Mouse (Mus musculus) hindbrain, embryonic 14.5 days (tissue): ENCODE data around the gene Ndufaf8. TPM values are rescaled to one million over a fixed set of nuclear protein-coding genes. Genes with fewer than 3 reads are reported as not detected.

Source experiments
- ATAC-seq: fragments of 200-750 bp; cut with Nextera tagmentation; 2 replicates; pipeline ENCODE4 v1.8.0; 2017; ENCODE audit warnings: moderate number of reproducible peaks, mild to moderate bottlenecking, moderate TSS enrichment, moderate library complexity; ENCODE audit not compliant: low FRiP score
- DNase-seq: peaks from one replicate; pipeline ENCODE4 v3.0.0-alpha.2; 2015; ENCODE audit warnings: low spot score
- H3K27ac ChIP-seq: fragments of 300-500 bp; sonication (generic); 2 replicates; pipeline ENCODE4 v1.5.1; 2014; ENCODE audit warnings: mild to moderate bottlenecking, moderate library complexity
- H3K27me3 ChIP-seq: fragments of 300-500 bp; sonication (generic); 2 replicates; pipeline ENCODE4 v1.6.1; 2014; ENCODE audit warnings: mild to moderate bottlenecking, low read length, mixed read lengths; ENCODE audit not compliant: control insufficient read depth, insufficient read depth
- H3K36me3 ChIP-seq: fragments of 300-500 bp; sonication (generic); replicated peaks from 2 replicates; pipeline ENCODE4 v1.6.1; 2014; ENCODE audit not compliant: control insufficient read depth, insufficient read depth
- H3K4me1 ChIP-seq: fragments of 300-500 bp; sonication (generic); replicated peaks from 2 replicates; pipeline ENCODE4 v1.6.1; 2014; ENCODE audit warnings: antibody characterized with exemption, low read length, mixed read lengths; ENCODE audit not compliant: control insufficient read depth, insufficient read depth
- H3K4me2 ChIP-seq: fragments of 300-500 bp; sonication (generic); replicated peaks from 2 replicates; pipeline ENCODE4 v1.6.1; 2014; ENCODE audit warnings: mild to moderate bottlenecking, moderate library complexity
- H3K4me3 ChIP-seq: fragments of 300-500 bp; sonication (generic); replicated peaks from 2 replicates; pipeline ENCODE4 v1.5.1; 2014; ENCODE audit warnings: mild to moderate bottlenecking, low read length
- H3K9ac ChIP-seq: fragments of 300-500 bp; sonication (generic); 2 replicates; pipeline ENCODE4 v1.6.1; 2014
- H3K9me3 ChIP-seq: fragments of 300-500 bp; sonication (generic); 2 replicates; pipeline ENCODE4 v1.6.1; 2016; ENCODE audit warnings: low read length; ENCODE audit not compliant: control insufficient read depth
- WGBS: fragments of 180-500 bp; shearing (Covaris S2); extraction: QIAGEN DNeasy Blood & Tissue Kit; methylation state at CpG from one replicate; pipeline ENCODE4 v1.1.7; 2014; 5-methylcytosine and 5-hydroxymethylcytosine counted together
- polyA plus RNA-seq: library from polyadenylated mRNA; unstranded; fragments of >200 nt; fragmentation: Nextera tagmentation; extraction: Ambion mirVana; gene quantifications from 2 replicates; pipeline ENCODE4 v1.2.1, GENCODE M21; 2014

Ndufaf8 gene
- polyA plus RNA-seq, 1 experiment from 2014 or later = 62.8 TPM

DNA sequence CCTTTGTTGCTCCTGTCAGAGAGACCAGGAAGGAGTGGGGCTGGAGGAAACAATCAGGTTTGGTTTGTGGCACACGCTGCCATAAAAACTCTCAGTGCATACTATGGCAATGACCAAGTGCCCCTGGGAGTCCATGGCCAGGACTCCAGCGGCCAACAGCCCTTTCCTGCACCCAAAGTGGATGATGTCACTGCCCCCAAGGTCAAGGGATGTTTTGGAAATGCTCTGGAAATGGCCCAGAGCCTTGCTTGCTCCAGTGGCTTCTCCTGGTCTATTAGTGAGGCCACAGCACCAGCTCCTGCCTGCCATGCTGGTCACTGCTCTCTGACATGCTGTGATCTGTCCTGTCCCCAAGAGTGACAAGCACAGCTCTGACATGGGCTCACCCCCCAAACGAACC is 22.5 kb upstream of the Ndufaf8 start:
- Histone ChIP-seq H3K36me3 (peaks cover 82% of the 10 kb centered on the region), H3K27ac (no peak overlapping the region), H3K4me3 (no peak overlapping the region), H3K4me1 (no peaks in the 10 kb centered on the region), H3K4me2 (no peak overlapping the region), H3K9me3 (no peaks in the 10 kb centered on the region), H3K27me3 (no peaks in the 10 kb centered on the region), H3K9ac (no peak overlapping the region)
- 84% methylated on average over 3 of the region's 3 CpGs for WGBS
- ATAC-seq (no peak), DNase-seq (no peak)

DNA sequence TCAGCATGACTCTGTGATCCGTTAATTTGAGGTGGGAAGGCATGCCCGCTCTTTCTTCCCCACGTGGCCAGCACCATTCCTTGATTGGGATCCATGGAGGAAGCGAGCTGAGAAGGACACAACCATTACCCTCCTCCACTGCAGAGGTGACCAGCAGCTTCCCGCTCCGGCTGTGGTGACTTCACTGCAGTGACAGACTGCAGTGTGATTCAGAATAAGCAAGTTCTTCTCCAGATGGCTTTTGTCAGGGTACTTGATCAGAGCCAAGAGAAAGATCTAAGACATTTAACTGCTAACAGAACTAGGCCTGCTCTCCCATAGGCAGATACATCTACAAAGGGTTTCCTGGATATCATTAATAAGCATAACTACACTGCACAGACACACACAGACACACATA is 18.4 kb upstream of the Ndufaf8 start:
- H3K27ac ChIP-seq = no peak overlapping the region
- H3K9ac ChIP-seq = no peak overlapping the region
- no peaks in the 10 kb centered on the region for H3K9me3 ChIP-seq
- no peak overlapping the region for H3K4me3 ChIP-seq
- H3K4me1 ChIP-seq = peaks cover 3% of the 10 kb centered on the region; the same call in 1 of the 2 replicates
- no peak for DNase-seq
- no peak for ATAC-seq
- no peaks in the 10 kb centered on the region for H3K27me3 ChIP-seq
- 95% methylated on average over 6 of the region's 6 CpGs for WGBS
- no peak overlapping the region for H3K4me2 ChIP-seq
- peaks cover 74% of the 10 kb centered on the region for H3K36me3 ChIP-seq

DNA sequence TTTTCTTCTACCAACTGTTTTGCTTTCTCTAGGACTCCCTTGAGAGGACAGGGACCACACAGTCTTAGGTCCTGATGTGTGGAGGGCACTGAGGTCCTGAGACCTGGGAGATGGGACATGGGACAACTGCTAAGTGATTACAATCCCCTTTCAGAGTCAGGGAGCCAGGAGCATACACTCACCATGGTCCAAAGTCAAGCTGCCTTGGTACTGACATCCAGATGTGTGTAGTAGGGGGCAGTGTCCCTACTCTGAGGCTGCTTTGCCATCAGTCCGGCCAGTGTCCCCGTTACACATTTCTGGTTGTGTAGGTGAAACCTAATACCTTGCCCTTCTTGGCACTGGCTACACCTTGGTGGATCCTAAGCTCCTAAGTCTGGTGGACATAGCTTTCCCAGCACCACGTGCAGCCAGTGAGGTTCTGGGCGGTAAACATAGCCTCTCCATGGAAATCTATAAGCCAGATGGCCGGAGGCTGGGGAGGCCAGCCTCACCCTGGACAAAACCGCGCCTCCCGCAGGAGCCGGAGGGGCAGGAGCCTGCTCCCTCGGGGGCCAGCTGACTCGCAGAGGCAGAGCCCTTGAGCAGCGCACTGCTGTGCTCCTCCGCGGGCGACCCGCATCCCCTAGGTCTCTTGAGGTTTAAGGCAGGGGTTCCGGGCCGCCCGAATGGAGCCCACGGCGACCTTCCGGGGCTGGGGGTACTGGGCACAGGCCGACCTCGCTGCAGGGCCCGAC is 12.7 kb upstream of the Ndufaf8 start:
- Histone ChIP-seq H3K9me3 (no peaks in the 10 kb centered on the region), H3K36me3 (peaks cover 33% of the 10 kb centered on the region), H3K27me3 (no peaks in the 10 kb centered on the region), H3K4me1 (peaks cover 13% of the 10 kb centered on the region), H3K9ac (peak overlapping the region; percentile 90), H3K27ac (peak overlapping the region; percentile 88), H3K4me3 (peak overlapping the region; percentile 81), H3K4me2 (peak overlapping the region; percentile 85)
- ATAC-seq (peak; percentile 7), DNase-seq (no peak)
- 1% methylated on average over 25 of the region's 25 CpGs for WGBS

DNA sequence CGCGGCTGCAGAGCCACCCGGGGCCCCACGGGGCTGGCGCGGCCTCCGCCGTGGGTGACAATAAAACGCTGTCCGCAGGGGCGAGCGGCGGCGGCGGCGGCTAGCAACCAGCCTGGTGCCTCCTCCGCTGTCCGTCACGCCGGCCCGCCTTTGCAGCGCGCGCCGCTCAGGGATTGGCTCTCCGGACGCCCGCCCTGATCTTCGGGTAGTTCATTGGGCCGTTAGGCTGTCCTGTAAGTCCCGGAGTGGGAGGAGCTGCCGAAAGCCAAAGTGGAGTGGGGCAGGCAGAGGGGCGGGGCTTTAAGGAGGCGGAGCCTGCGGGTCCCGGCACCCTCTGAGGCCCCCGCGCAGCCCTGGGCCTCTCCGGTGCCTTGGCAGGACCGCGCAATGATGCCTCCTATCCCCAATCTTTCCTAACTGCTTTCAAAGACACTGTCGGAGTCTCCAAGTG is 12.0 kb upstream of the Ndufaf8 start, which contains the start of gene Cep131:
Gene Cep131, minus strand, starts transcription at position 126 of the 451 bp plus-strand sequence.
- Histone ChIP-seq H3K27me3 (no peaks in the 10 kb centered on the region), H3K4me2 (peak within 1 kb of the TSS; percentile 85), H3K4me3 (peak within 1 kb of the TSS; percentile 81), H3K4me1 (peaks cover 13% of the 10 kb centered on the region), H3K9me3 (no peaks in the 10 kb centered on the region), H3K27ac (peak within 1 kb of the TSS; percentile 88), H3K36me3 (peaks cover 34% of the 10 kb centered on the region), H3K9ac (peak within 1 kb of the TSS; percentile 90)
- under 1% methylated on average over 41 of the region's 42 CpGs for WGBS
- ATAC-seq = peak; percentile 99
- peak; percentile 93 for DNase-seq

DNA sequence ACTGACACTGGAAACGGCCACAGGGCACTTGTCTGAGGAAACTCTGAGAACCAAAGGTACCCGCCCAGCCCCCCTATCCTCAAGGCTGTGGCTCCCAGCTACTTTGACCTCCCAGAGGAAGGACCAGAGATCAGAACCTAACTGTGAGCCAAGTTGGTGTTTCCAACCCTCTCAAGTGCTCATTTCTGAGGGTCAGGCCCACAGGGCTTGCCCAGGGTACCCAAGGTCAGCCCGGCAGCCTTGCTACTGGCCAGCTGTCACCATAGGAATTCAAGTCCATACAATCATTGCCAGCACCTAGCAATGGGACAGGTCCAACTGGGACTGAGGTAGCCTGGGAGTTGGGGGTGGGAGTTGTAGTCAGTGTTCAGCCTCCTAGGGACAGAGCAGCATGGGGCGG is 8.1 kb upstream of the Ndufaf8 start:
- H3K4me3 ChIP-seq = no peak overlapping the region
- DNase-seq (no peak), ATAC-seq (no peak)
- H3K4me2 ChIP-seq = no peak overlapping the region
- H3K9me3 ChIP-seq = no peaks in the 10 kb centered on the region
- no peak overlapping the region for H3K9ac ChIP-seq
- H3K4me1 ChIP-seq = peaks cover 6% of the 10 kb centered on the region
- H3K27ac ChIP-seq = no peak overlapping the region
- H3K27me3 ChIP-seq = no peaks in the 10 kb centered on the region
- H3K36me3 ChIP-seq = peaks cover 53% of the 10 kb centered on the region
- 90% methylated on average over 4 of the region's 4 CpGs for WGBS

DNA sequence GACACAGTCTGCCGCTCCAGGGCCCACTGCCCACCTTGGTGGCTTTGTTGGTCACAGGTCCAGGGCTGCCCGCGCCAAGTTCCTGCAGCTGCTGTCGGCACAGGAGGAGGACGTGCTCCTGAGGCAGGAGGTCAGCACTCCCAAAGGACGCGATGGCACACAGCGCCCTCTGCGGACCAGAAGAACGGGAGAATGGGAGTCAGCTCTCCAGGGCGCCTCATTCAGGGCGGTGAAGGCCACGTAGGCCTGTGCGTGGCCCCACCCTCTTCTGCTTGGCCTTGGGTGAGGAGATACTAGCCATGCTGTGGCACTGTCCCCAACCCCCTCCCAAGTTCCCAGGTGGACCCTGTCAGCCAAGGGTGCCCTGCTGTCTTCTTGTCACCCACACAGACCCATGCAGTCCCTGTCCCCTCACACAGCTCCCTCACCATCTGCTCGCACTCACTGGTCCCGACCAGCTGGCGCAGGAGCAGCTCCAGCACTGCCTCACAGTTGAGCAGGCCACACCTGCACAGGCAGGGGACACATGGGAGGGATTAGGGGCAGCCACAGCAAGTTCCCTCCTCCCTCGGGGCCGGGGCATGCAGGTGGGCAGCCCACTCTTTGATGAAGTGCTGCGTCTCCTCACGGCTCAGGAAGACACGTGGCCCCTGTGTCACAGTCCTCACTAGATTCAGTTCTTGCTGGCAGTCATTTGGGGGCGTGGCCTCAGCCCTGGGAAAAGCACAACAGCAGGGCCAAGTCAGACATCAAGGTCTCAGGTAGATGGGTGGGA is 5.7 kb upstream of the Ndufaf8 start:
- 76% methylated on average over 23 of the region's 23 CpGs for WGBS
- Histone ChIP-seq H3K36me3 (peaks cover 60% of the 10 kb centered on the region), H3K4me3 (no peak overlapping the region), H3K4me2 (no peak overlapping the region), H3K4me1 (peaks cover 6% of the 10 kb centered on the region), H3K27ac (no peak overlapping the region), H3K9me3 (no peaks in the 10 kb centered on the region), H3K27me3 (no peaks in the 10 kb centered on the region), H3K9ac (no peak overlapping the region)
- DNase-seq = no peak
- no peak for ATAC-seq

DNA sequence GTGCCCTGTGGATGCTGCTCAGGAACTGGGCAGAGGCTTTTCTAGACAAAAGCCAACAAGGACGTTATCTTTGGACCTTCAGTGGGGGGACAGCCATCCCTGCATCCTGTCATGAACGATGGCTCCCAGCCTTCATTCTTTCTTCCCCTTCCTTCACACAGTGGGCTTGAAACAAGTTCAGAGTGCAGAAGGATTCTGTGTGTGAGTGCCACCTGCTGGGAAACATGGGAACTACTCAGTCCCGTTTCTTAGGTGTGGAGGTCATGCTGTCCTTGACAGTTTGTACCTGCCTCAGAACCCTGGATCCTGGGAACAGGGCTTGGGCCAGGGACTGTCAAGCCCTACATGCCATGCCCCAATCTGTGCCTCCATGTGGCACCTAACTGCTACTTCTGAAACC is 2.3 kb downstream of the Ndufaf8 start:
- H3K4me1 ChIP-seq = peaks cover 14% of the 10 kb centered on the region
- WGBS = 3% methylated on average over 3 of the region's 3 CpGs
- DNase-seq = peak; percentile 81
- no peak overlapping the region for H3K4me3 ChIP-seq
- H3K27me3 ChIP-seq = no peaks in the 10 kb centered on the region
- ATAC-seq = no peak
- H3K4me2 ChIP-seq = no peak overlapping the region
- H3K27ac ChIP-seq = peak overlapping the region; percentile 48
- H3K9ac ChIP-seq = no peak overlapping the region
- no peaks in the 10 kb centered on the region for H3K9me3 ChIP-seq
- peaks cover 37% of the 10 kb centered on the region for H3K36me3 ChIP-seq

DNA sequence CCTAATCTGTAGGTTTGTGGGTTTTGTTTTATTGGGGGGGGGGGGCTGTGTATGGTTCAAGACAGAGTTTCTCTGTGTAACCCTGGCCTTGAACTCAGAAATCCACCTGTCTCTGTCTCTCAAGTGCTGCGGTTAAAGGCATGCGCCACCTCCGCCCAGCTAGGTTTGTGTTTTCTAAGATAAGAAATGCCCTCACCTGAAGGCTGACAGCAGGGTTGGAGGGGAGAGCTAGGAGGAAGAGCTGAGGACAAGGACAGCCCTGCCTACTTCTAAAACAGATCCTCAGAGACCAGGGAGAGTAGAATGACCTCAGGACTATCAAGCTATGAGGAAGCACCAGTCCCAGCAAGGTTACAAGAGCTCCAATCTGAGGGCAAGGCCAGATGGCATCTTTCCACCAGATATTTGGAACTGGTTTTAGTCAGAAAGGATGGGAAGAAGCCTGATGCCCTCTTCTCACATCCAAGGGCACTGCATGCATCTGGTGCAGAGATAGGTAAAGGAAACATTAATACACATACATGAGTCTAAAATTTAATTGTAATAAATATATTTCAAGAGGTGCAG is 4.8 kb downstream of the Ndufaf8 start:
- Histone ChIP-seq H3K9ac (no peak overlapping the region), H3K9me3 (no peaks in the 10 kb centered on the region), H3K4me3 (no peak overlapping the region), H3K36me3 (peaks cover 37% of the 10 kb centered on the region), H3K27ac (no peak overlapping the region), H3K27me3 (no peaks in the 10 kb centered on the region), H3K4me2 (no peak overlapping the region), H3K4me1 (peaks cover 6% of the 10 kb centered on the region)
- ATAC-seq = no peak
- 96% methylated on average over 3 of the region's 3 CpGs for WGBS
- no peak for DNase-seq

DNA sequence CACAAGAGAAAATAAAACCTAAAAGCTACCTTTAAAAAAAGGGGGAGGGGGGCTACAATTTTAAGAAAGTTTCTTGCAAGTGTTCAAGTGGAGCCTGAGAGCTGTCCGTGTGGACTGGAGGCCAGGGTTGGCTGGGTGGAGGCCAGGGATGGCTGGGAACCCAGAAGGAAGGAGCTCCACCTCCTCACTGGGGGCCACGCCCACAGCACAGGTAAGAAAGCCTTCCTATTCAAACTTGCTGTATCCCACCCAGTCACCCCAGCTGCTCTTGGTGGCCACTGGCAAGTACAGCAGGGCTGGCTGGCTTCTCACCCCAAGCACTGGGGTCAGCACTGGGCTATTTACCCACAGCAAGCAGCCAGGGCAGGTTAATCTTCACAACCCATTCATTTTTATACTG is 8.3 kb downstream of the Ndufaf8 start:
- H3K4me3 ChIP-seq = no peak overlapping the region
- peaks cover 45% of the 10 kb centered on the region for H3K36me3 ChIP-seq
- H3K4me2 ChIP-seq = no peak overlapping the region
- ATAC-seq (no peak), DNase-seq (no peak)
- no peak overlapping the region for H3K27ac ChIP-seq
- no peak overlapping the region for H3K9ac ChIP-seq
- H3K27me3 ChIP-seq = no peaks in the 10 kb centered on the region
- 73% methylated on average over 2 of the region's 2 CpGs for WGBS
- H3K9me3 ChIP-seq = no peaks in the 10 kb centered on the region
- H3K4me1 ChIP-seq = no peaks in the 10 kb centered on the region; the same call in 1 of the 2 replicates
